Mouse (Mus musculus): ENCODE results near the gene Erich4. TPM values are rescaled to one million over a fixed set of nuclear protein-coding genes. Genes with fewer than 3 reads are reported as not detected.

The Erich4 gene
- polyA plus RNA-seq, 1 experiment from 2014 or later: not detected

DNA sequence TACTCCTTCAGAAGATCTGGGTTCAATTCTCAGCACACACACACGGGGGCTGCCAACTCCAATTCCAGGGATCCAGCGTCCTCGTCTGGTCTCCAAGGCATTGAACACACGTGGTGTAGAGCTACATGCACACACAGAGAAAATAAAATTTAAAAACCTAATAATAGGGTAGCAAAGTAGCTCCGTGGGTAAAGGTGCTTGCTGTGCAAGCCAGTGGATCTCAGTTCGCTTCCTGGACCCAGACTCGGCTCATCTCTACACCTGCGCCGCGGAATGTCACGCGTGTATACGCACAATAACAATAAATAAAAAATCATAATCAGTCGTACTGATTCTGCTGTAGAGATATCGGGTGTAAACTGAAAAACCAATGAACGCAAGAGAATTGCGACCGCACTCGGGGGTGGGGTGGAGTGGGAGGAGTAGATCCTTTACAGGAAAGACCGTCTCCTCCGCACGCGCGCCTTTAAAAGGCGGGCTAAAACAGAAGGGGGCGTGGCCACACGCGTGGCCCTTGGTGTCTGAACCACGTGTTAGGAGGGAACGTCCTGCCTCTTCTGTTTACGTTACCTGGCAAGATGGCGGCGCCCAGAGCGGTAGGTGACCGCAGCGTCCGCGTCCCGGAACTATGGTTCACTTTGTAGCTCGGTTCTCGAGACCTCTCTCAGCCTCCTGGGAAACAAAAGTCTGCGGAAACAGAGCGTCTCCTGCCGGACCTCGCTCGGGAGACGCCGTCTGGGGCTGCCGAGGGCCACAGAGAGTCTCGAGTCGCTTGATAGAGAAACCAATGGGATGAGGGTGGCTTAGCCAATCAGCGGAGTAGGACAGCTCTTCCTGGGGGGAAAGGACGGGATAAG lies 3.4 kb upstream of the Erich4 start, which contains the start of gene Dmac2:
Gene Dmac2, plus strand, starts transcription at position 550 of the 857 bp plus-strand sequence.
- Histone ChIP-seq H3K27me3 (ENCODE audit: low read depth, poor library complexity, severe bottlenecking) (no peaks in the 10 kb centered on the region), H3K4me1 (peaks cover 15% of the 10 kb centered on the region), H3K9me3 (replicated peaks) (no peaks in the 10 kb centered on the region), H3K27ac (replicated peaks) (peak within 1 kb of the TSS; percentile 75), H3K4me3 (peak within 1 kb of the TSS; percentile 72), H3K36me3 (peaks cover 12% of the 10 kb centered on the region; the same call in 1 of the 2 replicates)
- WGBS: 2% methylated on average over 53 of the region's 53 CpGs
- DNase-seq (ENCODE audit: low spot score): peak; percentile 90

DNA sequence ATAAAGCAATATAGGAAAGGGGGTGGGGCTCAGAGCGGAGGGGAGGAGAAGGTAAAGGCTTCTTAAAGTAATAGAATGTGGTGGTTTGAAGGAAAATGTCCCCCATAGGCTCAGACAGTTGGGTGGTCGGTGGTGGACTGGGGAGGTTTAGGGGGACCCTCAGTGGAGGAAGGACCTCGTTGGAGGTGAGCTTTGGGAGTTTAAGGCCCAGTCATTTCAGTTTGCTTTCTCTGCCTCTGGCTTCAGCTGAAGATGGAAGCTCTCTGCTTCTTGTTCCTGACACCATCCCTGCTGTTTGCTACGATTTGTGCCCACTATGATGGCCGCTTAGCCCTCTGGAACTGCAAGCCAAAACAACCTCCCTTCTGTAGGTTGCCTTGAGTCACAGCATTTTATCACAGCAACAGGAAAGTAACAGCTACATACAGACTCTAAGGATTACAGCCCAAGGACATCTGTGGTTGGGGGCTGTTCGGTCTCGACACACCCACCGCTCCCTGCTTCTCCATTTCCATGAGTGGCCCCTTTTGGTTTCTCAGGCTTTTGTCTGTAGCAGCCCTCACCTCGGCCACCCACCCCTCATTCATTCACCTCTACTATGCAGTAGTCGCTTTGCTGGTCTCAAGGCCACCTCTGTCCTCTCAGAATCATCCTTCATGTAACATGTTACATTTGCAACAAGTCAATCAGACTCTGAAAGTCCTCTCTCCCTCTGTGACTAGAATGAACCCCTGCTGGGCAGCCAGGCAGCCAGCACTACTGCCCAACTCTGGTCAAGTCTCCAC lies 1.9 kb upstream of the Erich4 start:
- Histone ChIP-seq H3K36me3 (0 out of 2 replicates have a peak, but pooled peaks cover 6% of the 10 kb centered on the region), H3K27ac (replicated peaks) (no peak overlapping the region), H3K27me3 (ENCODE audit: low read depth, poor library complexity, severe bottlenecking) (no peaks in the 10 kb centered on the region), H3K4me3 (no peak overlapping the region), H3K9me3 (replicated peaks) (no peaks in the 10 kb centered on the region), H3K4me1 (peaks cover 15% of the 10 kb centered on the region)
- DNase-seq (ENCODE audit: low spot score): no peak
- 82% methylated on average over 10 of the region's 10 CpGs for WGBS

DNA sequence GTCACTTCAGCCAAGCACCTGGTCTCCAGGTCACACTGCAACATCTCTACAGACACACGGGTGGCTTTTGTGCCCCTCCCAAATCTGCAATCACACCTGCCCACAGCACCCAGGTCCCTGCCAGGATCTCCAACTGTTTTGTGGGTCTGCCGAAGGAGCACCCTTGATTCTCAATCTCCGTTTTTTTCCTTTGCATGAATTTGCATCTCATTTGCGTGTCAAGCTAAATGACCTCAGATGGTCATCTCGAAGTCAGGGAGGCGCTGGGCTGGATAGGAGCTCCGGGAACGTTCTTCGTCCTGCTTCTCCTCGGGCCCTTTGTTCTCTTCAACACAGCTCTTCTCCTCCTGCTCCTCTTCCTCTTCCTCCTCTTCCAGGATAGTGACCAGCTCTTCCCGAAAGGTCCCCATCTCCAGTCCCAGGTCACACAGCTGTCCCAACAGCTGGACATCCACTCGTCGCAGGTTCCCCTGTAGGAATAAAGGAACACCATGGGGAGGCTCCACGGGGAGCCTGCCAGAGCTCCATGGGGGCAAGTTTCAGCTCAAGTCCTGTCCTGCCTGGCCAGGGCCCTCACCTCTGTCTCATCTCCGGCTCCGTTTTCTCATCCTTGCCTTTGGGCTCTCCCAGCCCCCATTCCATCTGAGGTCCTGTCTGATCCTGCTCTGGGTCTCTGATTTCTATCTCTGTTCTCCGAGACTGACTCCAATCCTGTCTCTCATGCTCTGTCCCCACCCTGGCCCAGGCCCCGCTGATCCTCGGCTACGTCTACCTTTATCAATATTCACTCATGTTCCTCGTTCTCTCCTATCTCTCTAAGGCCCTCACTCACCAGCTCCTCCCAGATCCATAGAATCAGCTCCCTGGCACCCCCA lies 624 bp downstream of the Erich4 start:
- Histone ChIP-seq H3K27ac (replicated peaks) (no peak overlapping the region), H3K27me3 (ENCODE audit: low read depth, poor library complexity, severe bottlenecking) (no peaks in the 10 kb centered on the region), H3K9me3 (replicated peaks) (no peaks in the 10 kb centered on the region), H3K4me3 (no peak overlapping the region), H3K36me3 (no peaks in the 10 kb centered on the region), H3K4me1 (peaks cover 13% of the 10 kb centered on the region)
- 72% methylated on average over 21 of the region's 21 CpGs for WGBS
- no peak for DNase-seq (ENCODE audit: low spot score)

DNA sequence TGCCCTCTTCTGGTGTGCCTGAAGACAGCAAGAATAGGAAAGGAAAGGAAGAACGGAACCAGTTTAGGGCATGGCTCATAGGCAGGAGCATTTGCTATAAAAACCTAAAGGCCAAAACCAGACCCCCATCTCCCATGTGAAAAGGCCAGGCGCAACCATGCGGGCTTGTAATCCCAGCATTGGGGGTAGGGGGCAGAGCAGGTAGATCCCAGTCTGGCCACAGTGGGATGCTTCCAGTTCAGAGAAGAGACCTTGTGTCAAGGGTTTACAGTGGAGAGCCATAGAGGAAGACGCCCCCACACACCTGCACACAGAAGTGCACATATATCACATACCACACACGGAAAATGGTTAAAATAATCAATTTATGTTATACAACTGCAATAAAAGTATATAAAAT lies 1.6 kb downstream of the Erich4 start:
- no peak overlapping the region for H3K4me3 ChIP-seq
- WGBS: 88% methylated on average over 5 of the region's 5 CpGs
- DNase-seq (ENCODE audit: low spot score): no peak

DNA sequence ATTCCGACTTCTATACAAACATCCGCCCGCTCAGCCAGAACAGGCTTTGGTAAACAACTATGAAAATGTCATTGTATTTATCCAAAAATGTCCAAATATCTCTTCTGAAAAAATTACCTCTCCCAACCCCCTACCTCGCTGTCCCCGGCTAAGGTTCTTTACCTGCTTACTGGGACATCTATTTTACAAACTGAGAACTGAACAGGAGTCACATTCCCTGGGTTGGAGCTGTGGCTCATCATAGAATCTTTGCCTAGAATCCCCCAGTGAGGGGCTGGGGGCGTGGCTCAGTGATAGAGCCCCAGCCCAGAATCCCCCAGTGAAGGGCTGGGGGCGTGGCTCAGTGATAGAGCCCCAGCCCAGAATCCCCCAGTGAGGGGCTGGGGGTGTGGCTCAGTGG lies 4.2 kb downstream of the Erich4 start:
- Histone ChIP-seq H3K4me3 (no peak overlapping the region), H3K36me3 (no peaks in the 10 kb centered on the region), H3K4me1 (no peaks in the 10 kb centered on the region), H3K27ac (replicated peaks) (no peak overlapping the region), H3K9me3 (replicated peaks) (no peaks in the 10 kb centered on the region), H3K27me3 (ENCODE audit: low read depth, poor library complexity, severe bottlenecking) (no peaks in the 10 kb centered on the region)
- no peak for DNase-seq (ENCODE audit: low spot score)
- 40% methylated on average over 7 of the region's 7 CpGs for WGBS

More for the DNA sequence above, 1.6 kb downstream of the Erich4 start:
- H3K4me1 ChIP-seq: peaks cover 5% of the 10 kb centered on the region
- no peaks in the 10 kb centered on the region for H3K36me3 ChIP-seq
- no peak overlapping the region for H3K27ac ChIP-seq (replicated peaks)
- H3K27me3 ChIP-seq (ENCODE audit: low read depth, poor library complexity, severe bottlenecking): no peaks in the 10 kb centered on the region
- H3K9me3 ChIP-seq (replicated peaks): no peaks in the 10 kb centered on the region

DNA sequence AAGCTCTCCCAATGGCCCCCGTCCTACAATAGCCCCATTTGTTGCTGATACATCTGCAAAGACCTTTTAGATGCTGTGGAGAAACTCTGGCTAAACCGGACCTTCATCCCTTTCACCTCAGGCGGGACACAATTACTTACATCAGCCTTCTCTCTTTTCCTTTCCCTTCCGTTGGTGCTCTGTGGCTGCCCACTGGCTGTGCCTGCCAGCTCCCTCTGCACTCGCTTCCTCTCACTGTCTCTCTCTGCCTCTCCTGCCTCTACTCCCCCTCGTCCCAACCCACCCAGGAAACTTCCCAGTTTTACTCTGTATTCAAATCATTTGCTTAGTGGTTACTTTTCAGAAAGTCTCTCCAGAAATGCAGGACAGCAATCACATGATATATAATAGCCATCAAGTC lies 5.6 kb downstream of the Erich4 start:
- WGBS: 42% methylated on average over 6 of the region's 6 CpGs
- no peak overlapping the region for H3K4me3 ChIP-seq
- H3K27ac ChIP-seq (replicated peaks): no peak overlapping the region
- H3K9me3 ChIP-seq (replicated peaks): no peaks in the 10 kb centered on the region
- no peaks in the 10 kb centered on the region for H3K36me3 ChIP-seq
- no peaks in the 10 kb centered on the region for H3K4me1 ChIP-seq
- no peaks in the 10 kb centered on the region for H3K27me3 ChIP-seq (ENCODE audit: low read depth, poor library complexity, severe bottlenecking)
- DNase-seq (ENCODE audit: low spot score): no peak

DNA sequence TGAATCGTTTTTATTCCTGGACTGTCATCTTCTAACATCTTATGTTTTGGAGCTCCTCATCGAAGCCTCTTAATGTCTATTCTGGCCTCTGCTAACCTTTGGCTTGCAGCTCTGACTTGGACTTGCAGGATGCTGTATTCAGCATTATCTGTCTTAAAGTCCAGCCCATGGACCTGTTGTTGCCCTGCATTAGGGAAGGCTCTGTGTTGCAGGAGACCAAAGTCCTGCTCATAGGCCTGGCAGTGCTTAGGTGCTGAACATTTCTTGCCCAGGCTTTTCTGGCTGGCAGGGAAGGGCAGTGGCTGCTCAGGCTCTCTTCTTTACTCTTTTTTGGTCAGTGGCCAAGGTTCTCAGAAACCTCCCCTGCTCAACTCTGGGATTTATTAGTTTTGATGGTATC lies 8.5 kb downstream of the Erich4 start:
- Histone ChIP-seq H3K4me1 (no peaks in the 10 kb centered on the region), H3K36me3 (no peaks in the 10 kb centered on the region), H3K27me3 (ENCODE audit: low read depth, poor library complexity, severe bottlenecking) (no peaks in the 10 kb centered on the region), H3K9me3 (replicated peaks) (no peaks in the 10 kb centered on the region), H3K4me3 (no peak overlapping the region), H3K27ac (replicated peaks) (no peak overlapping the region)
- WGBS: 95% methylated on average over 2 of the region's 2 CpGs
- no peak for DNase-seq (ENCODE audit: low spot score)

DNA sequence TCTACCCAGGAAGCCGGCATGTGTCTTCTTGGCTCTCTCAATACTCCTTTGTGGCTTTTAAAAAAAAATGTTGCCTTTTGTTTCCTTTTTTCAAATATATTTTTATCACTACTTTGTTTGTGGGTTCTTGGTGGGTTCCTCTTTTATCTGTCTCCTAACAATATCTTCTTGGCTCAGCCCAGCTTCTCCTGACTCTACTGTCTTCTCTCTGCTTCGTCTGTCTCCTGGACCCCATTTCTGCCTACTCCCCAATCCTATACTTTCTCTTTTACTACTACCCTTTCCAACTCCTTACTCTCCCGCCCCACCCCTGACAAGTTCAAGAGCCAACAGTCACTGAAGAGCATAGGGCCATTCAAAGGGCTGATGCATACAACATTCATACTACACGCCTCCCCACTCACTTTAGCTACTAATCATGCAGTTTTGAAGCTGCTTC lies 9.0 kb downstream of the Erich4 start:
- 84% methylated on average over 4 of the region's 4 CpGs for WGBS
- Histone ChIP-seq H3K4me3 (no peak overlapping the region), H3K36me3 (no peaks in the 10 kb centered on the region), H3K9me3 (replicated peaks) (no peaks in the 10 kb centered on the region), H3K27me3 (ENCODE audit: low read depth, poor library complexity, severe bottlenecking) (no peaks in the 10 kb centered on the region), H3K27ac (replicated peaks) (no peak overlapping the region), H3K4me1 (no peaks in the 10 kb centered on the region)
- DNase-seq (ENCODE audit: low spot score): no peak

DNA sequence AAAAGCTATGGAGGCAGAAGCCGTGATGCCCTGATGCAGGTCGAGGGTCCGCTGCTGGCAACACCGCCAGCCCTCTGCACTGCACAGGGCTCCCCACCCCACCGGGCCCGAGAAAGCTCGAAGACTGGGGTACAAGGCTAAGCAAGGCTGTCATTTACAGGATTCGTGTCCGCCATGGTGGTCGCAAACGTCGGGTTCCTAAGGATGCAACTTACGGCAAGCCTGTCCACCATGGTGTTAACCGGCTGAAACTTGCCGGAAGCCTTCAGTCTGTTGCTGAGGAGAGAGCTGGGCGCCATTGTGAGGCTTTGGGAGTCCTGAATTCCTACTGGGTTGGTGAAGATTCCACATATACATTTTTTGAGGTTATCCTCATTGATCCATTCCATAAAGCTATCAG lies 14.3 kb downstream of the Erich4 start:
- H3K27me3 ChIP-seq (ENCODE audit: low read depth, poor library complexity, severe bottlenecking): no peaks in the 10 kb centered on the region
- DNase-seq (ENCODE audit: low spot score): no peak
- no peaks in the 10 kb centered on the region for H3K9me3 ChIP-seq (replicated peaks)
- H3K36me3 ChIP-seq: no peaks in the 10 kb centered on the region
- WGBS: 91% methylated on average over 16 of the region's 16 CpGs
- H3K4me1 ChIP-seq: no peaks in the 10 kb centered on the region
- no peak overlapping the region for H3K27ac ChIP-seq (replicated peaks)
- H3K4me3 ChIP-seq: no peak overlapping the region

DNA sequence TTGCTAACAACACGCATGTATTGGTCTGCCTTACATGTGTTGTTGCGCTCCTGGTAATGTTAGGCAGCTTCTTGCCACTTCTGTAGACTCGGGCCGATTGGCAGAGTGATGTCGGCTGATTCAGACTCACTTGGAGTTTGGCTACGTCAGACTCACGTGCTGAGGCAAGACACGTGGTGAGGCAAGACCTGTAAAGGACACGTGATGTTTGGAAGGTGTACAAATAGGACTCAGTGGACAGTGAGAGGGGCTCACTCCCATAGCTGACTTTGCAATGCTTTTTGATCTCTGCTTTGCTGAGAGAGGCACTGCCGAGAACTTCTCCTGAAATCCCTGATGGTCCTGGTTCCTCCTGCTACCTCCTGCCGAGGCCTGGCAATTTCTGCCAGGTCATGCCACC lies 15.0 kb downstream of the Erich4 start:
- DNase-seq (ENCODE audit: low spot score): no peak
- H3K4me3 ChIP-seq: no peak overlapping the region
- no peaks in the 10 kb centered on the region for H3K27me3 ChIP-seq (ENCODE audit: low read depth, poor library complexity, severe bottlenecking)
- no peaks in the 10 kb centered on the region for H3K4me1 ChIP-seq
- no peaks in the 10 kb centered on the region for H3K36me3 ChIP-seq
- no peak overlapping the region for H3K27ac ChIP-seq (replicated peaks)
- H3K9me3 ChIP-seq (replicated peaks): no peaks in the 10 kb centered on the region
- 90% methylated on average over 11 of the region's 11 CpGs for WGBS

DNA sequence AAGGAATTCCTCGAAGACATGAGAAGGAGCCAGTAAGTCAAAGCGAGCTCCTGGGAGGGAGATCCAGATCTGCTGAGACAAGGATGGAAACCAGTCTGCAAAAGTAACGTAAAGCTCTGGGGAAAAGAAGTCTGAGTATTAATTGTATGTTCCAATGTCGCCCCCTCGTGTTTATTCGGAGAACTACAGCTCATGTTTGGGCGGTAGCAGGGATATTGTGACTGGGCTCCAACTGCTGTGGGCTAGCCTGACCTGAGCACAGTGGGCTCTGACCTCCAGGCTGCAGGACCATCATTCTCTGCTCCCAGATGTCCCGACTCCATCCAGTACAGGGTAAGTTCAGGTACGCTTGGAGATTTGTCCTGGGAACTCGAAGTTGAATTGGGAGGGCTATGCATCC lies 16.0 kb downstream of the Erich4 start:
- H3K27me3 ChIP-seq (ENCODE audit: low read depth, poor library complexity, severe bottlenecking): no peaks in the 10 kb centered on the region
- H3K36me3 ChIP-seq: no peaks in the 10 kb centered on the region
- no peaks in the 10 kb centered on the region for H3K4me1 ChIP-seq
- H3K27ac ChIP-seq (replicated peaks): no peak overlapping the region
- DNase-seq (ENCODE audit: low spot score): peak; percentile 77
- WGBS: 14% methylated on average over 10 of the region's 10 CpGs
- no peak overlapping the region for H3K4me3 ChIP-seq
- H3K9me3 ChIP-seq (replicated peaks): no peaks in the 10 kb centered on the region

DNA sequence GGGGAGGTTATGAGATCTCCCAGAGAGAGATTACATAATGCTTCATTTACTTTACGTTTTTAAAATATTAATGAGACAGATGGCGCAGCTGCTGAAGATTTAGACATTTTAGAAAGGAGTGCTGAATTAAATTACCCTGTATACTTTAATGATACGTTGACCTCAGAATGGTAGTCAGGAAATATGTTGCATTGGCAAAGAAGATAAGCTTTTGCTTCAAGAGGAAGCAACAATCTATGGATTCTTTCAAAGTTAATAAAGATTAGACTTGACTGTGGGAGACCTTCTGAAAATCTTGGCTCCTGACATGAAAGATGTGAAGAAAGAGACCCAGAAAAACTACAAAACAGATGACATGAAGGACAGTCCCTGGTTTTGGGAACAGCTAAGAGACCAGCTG lies 21.8 kb downstream of the Erich4 start:
- H3K4me1 ChIP-seq: no peaks in the 10 kb centered on the region
- 86% methylated on average over 3 of the region's 3 CpGs for WGBS
- H3K27me3 ChIP-seq (ENCODE audit: low read depth, poor library complexity, severe bottlenecking): no peaks in the 10 kb centered on the region
- no peak overlapping the region for H3K27ac ChIP-seq (replicated peaks)
- DNase-seq (ENCODE audit: low spot score): no peak
- no peak overlapping the region for H3K4me3 ChIP-seq
- no peaks in the 10 kb centered on the region for H3K9me3 ChIP-seq (replicated peaks)
- no peaks in the 10 kb centered on the region for H3K36me3 ChIP-seq

Data from midbrain, embryonic 10.5 days (tissue).